Mouse (Mus musculus) mesoderm, embryonic 11.5 days (tissue): ENCODE measurements at regions not wholly inside any gene's neighbourhood (a gene's known extent, or its start where the extent isn't known, plus 50 kb on each side); places are given as distances from the start of the nearest gene placed in this dataset.

Experiments
- DNase-seq: peaks from one replicate; pipeline ENCODE4 v3.0.0-alpha.2; 2012; ENCODE audit warnings: low read depth, low spot score

DNA sequence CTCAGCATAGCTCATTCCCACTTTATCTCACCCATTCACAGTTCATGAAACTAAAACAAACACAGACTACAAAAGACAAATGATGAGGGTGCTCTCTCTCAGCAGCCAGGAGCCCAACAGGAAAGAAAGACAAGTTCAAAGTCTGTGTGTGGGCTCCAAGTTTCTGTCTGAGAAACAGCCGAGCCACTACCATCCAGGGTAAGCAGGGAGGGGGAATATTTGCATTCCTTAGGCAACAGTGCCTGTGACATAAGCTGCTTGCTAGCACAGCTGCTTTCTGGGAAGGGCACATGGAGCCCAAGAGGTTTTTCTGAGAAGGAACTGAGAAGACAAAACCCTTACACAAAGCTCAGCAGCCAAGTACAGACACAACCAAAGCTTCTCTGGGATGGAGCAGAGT is 78.5 kb downstream of the Cmpk2 start:
- DNase-seq = no peak

- no peak for DNase-seq
These were observed 77.4 kb downstream of the Cmpk2 start for GRCm38 (mm10) chr12:26546361-26546760.

DNA sequence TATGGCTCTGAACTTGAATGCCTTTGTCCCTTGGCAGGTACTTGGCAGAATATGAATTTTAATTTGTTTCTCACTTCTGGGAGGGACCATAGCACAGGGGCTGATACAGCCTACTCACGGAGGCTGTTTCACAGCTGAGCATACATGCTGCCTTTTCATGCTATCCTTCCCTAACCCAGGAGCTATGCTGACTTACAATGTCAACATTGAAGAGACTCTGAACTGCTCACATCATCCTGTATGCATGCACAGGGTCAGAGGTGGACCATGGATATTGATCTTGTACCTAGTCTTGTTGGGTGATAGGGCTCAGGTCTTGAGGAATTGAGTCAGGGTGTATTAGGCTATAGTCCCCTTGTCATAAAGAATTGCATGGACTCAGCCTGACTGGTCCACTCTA is 74.5 kb downstream of the Cmpk2 start:
- DNase-seq = no peak

- DNase-seq = no peak
These were observed 73.4 kb downstream of the Cmpk2 start for GRCm38 (mm10) chr12:26542451-26542850.

GRCm38 (mm10) chr12:26535261-26535890 is 66.4 kb downstream of the Cmpk2 start:
- peak; percentile 56 for DNase-seq

- DNase-seq = peak; percentile 81
These were observed 65.5 kb downstream of the Cmpk2 start for GRCm38 (mm10) chr12:26534229-26535105.

DNA sequence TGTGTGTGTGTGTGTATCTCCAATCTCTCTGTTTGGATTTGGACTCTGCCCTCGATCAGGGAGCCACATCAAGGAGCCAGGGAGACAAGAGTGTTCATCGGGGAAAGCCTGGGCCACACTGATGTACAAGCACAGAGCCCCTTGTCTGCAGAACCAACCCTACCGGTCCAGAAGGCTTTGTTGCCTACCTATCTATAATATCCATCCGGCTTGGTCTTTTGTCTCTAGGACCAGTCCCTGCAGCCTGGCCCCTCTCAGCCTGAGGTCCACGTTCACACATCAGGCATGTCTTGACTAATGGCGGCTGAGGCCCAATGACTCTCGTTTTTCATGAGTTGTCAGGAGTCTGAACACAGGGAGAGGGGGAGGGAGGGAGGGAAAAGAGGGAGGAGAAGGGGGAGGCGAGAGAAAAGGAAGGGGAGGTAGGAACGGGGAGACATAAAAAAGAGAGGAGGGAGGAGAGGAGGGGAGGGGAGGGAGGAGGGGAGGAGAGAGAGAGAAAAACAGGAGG is 64.7 kb downstream of the Cmpk2 start:
- DNase-seq = peak; percentile 89

GRCm38 (mm10) chr12:26532823-26533640 is 64.0 kb downstream of the Cmpk2 start:
- DNase-seq = peak; percentile 95

- no peak for DNase-seq
These were observed 63.1 kb downstream of the Cmpk2 start for GRCm38 (mm10) chr12:26532076-26532475.
